Mouse (Mus musculus): ENCODE results near the gene Cdyl2.

GRCm38 (mm10) chr8:116614901-116615300 lies 117.9 kb downstream of the Cdyl2 start:
- TF ChIP-seq CTCF (IDR thresholded peaks at IDR 0.05; ENCODE audit: borderline replicate concordance, insufficient read depth, low read length) = no peak
- TF ChIP-seq POLR2A (IDR thresholded peaks at IDR 0.05; ENCODE audit: low read depth, low read length) = no peak

Measured in embryonic fibroblast, embryonic 13.5 days (primary cell).